Mouse (Mus musculus) mature B cell (primary cell): ENCODE data around the gene Pea15a.
"Not testable (repeated sequence)": the region's sequence is repeated elsewhere in the genome, so short reads cannot be mapped to it uniquely, and the experiment has no call there.

Experiments used
- in situ Hi-C: fragments of 300-500 bp; cut with MboI; formaldehyde crosslinking; loops from 2 replicates; pipeline ENCODE4 v1.14.3; 2019

Gene Pea15a

DNA sequence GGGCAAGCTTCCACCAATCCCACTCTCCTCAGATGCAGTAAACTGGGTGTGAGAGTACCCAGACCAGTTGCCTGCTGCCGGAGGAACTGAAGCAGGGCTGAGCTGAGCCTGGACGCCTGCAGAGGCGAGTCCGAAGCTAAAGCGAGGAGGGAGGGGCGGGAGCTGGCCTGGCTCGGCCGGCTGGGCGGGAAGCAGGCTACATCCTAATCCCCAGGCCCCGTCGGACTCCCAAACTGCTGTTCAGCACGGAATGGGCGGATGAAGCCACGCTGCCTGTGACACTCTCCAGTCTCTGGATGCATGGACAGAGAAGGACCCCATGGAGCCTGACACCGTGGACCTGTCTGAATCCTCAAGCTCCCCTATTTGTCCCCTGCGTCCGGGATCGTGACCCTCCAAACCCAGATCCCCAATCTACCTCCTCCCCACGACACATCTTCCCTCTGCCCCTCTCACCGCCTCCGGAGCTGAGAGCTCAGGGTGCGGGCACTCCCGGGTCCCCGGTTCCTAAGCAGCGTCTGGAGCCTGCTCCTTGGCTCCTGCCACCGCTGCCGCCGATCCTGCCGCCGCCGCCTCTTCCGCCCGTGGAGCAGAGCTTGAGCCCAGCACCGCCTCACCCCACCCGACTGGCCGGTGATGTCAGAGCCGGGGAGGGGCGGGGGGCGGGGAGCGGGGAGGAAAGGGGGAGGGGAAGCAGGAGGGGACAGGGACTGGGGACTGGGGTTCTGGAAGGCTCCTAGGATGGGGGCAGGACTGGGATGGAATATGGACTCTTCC lies at the start of gene Pea15a:
Gene Pea15a (minus strand): TSS at position 664 of the 777 bp plus-strand sequence.
- in situ Hi-C loops: no loop called here

DNA sequence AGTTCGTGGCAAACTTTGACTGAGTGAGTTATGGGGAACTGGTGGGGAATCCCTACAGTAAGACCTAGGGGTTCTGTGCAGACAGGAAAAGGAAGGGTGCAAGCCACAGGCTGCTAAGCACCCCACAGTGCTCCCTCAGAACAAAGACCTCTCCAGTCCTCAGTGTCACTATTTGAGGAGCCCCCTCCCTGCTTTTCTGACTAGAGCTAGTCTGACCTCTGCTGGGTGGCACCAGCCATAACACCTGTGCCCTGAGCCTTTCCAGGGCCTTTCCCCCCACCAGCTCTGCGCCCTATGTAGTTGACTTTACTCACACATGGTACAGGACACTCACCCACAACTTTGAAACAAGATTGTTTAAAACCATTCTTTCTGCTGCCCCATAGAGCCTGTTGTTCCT lies 41.1 kb upstream of the Pea15a start:
- in situ Hi-C loops: no loop called here

DNA sequence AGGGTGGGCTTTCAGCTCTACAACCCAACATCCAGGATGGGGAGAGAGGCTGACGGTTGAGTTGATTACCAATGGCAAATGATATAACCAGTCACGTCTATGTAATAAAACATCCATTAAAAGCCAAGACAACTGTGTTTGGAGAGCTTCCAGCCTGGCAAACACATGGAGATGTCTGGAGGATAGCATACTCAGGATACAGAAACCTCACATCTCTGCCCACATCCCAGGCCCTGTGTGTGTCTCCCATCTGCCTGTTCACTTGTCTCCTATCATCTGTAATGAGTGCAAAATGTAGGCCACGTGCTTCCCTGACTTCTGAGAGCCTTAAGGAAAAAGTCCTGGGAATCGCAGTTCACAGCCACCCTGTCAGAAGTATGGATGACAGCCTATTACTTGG lies 40.6 kb upstream of the Pea15a start:
- in situ Hi-C loops: no loop called here

DNA sequence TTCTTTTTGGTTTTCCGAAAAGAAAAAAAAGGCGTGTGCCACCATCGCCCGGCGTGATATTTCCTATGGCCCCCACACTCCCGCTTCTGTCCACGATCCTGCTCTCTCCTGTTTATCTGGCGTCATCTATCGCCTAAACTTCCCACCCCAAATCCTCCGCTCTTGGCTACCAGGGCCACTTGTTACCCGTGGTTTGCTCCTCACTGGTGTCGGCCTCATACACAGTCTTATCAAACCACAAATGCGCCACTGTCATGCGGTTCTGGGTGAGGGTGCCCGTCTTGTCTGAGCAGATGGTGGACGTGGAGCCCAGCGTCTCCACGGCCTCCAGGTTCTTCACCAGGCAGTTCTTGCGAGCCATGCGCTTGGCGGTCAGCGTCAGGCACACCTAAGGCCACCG lies 38.0 kb upstream of the Pea15a start:
- in situ Hi-C loops: not testable (repeated sequence)

DNA sequence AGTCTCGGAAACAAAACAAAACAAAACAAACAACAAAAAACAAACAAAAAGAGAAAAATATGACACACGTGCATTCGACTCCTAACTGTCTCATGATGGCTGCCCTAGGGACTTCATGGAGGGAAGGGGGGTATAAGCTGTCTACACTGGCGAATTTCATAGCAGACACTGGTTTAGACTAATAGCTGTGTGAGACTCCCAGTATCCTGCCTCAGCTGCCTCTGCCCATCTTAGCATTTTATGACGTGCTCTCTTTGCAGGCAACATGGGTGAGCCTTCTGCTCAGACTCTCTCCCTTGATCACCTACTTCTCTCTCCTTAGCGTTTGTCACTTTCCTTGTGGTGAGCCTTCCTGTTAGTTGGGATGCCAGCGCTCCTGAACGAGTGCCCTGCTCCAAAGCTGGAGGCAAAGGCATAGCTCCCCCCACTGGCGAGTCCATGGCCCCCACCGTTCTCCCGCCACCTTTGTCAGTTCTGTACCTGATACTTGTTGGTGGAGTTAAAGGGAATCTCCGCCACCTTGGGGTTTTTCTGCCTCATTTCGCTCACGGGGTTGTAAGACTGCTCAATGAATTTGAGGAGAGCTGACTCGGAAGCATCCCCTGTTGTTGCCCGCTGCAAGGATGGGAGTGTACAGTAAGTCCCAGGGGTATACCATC lies 37.1 kb upstream of the Pea15a start:
- in situ Hi-C loops: no loop called here

DNA sequence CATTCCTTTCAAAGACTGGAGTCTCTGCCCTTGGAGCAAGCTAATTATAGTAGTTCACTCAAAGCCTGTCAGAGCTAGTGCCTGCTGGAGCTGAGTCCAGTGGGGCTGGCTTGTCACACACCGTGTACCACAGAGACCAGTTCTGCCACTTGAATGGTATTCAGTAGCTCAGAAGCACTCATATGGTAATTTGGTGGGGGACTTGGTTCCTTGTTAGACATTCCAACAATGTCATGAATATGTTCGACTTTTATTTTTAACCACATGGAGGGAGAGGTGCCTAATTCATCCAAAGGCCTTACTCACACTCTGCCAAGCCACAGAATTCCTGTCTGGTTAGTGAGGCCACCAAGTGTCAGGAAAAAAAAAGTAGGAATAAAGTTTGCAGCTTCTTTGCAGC lies 35.8 kb upstream of the Pea15a start:
- in situ Hi-C loops: no loop called here

DNA sequence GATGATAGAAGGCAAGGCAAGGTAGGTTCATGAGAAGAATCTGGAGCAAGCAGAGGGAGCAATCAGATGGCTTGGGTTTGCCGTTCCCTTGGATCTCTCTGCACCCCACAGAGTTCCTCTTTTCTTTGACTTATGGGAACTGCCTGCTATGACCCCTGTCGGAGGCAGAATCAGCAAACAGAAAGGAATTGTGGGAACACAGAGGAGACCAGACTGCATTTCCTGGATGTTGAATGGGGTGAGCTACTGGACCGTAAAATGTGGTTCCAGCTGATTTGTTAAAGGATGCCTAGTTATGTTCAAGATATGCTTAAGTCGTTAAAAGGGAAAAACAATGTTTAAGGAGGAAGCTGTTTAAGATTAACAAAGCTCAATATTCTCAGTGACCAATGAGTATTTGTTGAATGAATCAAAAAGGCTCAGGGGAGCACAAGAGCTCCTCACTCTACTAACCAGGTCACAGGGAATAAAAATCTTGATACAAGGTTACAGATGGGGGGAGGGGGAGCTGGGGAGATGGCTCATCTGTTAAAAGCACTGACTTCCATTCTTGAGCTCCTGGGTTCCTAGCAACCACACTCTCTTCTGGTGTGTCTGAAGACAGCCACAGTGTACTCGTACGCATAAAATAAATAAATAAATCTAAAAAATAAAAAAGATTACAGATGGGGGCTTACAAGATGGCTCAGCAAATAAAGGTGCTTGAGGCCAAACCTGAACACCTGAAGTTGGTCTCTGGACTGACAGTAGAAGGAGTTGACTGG lies 34.5 kb upstream of the Pea15a start:
- in situ Hi-C loops: no loop called here

DNA sequence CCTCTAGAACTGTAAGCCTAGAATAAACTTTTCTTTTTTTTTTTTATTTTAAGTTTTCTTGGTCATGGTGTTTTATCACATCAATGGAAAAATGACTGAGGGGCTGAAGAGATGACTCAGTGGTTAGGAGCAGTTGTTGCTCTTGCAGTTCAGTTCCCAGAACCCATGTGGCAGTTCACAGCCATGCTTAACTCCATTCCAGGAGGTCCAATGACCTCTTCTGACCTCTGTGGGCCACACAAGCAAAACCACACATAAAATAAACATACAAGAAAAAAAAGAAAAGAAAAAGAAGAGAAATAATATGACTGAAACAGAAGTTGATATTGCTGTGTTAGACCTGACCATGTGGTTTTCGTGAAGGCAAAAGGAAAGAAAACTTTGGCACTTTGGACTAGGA lies 22.6 kb upstream of the Pea15a start:
- in situ Hi-C loops: no loop called here

DNA sequence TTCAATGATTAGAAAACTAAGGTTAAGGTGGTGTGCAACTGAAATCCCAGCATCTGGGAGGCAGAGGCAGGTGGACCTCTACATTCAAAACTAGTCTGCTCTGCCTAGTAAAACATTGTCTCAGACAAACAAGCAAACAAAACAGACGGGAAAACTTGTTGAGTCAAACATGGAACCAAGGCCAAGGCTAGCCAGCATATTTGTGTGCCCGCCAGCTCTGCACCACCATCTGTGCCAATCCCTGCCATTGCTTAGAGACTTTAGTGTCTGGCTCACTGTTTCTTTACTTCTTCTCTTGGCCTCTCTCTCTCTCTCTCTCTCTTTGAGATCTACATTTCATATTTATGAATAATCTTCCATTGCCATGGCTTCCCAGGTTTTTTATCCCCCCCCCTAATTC lies 21.6 kb upstream of the Pea15a start:
- in situ Hi-C loops: no loop called here

DNA sequence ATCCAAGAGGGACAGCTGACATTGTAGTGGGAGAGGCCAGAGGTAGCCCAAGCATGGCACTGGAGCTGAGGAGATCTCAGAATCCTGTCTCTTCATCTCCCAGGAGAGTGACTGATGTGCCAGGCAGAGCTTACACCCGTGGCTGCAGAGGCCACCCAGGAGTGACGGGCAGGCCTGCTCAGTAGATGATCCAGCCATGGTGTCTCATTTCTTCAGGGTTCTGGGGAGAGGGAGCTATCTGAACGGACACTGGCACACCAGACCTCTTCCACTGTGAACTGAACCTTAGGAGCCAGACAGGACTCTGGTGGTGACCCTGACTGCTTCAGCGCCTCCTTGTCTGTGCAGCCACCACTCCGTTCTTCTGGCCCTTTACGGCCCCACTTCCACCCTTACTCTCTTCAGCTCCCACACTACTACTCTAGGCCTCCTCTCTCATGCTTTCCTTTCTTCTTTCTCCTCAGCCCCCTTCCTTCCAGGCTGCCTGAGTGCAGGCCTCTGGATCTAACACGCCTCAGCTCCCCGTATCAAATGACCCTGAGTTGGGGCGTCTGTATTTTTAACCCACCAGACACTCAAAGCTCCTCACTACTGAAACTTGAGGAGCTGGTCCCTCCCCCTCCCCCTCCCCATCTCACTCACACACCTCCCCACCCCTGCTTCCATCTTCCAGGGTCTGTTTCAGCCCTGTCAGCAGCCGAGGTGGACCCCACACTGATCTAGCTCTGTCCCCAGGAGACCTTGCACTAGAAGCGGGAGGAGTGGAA lies 14.9 kb upstream of the Pea15a start:
- in situ Hi-C loops: no loop called here

DNA sequence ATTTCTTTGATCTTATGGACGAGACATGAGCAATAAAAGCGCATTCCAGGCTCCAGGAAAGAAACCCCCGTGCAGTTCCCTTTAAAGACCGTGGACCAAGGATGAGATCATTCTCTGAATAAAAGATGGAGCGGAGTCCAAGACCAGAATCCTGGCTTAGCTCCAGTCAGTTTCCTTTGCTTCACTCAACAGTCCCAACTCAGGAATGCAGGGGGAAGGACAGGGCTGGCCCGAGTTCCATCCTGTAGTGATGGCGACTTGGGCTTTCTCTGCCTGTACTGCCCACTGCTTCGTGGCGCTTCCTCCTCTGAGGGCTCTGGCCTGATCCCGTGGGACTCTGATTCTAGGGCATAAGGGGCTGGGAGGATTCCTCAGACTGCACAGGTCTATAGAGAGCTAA lies 13.8 kb upstream of the Pea15a start:
- in situ Hi-C loops: no loop called here

DNA sequence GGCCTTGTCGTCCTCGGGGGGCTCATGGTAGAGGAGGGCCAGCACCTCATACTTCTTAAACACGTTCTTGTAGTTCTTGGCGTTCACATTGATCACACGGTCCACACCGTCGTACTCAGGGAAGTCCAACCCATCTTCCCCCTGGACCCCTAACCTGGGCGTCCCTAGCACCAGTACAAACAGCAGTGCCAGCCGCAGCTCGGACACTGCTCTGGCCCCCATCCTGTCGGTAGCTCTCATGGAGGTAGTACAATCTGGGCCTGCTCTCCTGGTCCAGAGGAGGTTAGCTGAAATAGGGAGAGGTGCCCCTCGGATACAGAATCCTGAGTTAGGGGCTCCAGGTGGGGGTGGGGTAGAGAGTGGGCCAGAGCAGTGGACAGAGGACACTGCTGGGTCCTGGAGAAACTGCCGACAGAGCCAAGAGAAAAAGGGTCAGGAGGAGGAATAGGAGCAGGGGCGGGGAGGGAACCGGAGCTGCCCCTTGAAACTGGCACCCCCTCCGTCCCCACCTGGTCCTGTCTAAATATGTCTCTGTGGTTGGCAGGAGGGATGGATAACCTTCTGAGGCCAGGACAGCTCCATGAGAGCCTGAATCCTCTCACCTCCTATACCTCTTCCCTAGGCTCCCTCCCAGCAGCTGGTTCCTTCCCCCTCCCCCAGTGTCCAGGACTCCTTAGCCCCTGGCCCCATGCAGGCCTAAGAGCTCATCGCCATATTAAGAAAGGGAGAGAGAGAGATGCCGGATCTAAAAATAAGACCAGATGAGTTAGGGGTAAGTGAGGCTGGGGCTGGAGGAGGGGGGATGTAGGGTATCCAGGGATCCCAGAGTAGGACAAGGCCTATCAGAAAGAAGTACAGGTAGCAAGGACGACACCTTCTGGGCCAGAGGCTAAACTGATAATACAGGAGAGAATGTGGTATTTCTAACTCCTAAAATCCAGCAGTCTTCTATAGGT lies 13.1 kb upstream of the Pea15a start, which contains the start of gene Casq1:
Gene Casq1 (minus strand): TSS at position 418 of the 956 bp plus-strand sequence.
- in situ Hi-C loops: no loop called here

DNA sequence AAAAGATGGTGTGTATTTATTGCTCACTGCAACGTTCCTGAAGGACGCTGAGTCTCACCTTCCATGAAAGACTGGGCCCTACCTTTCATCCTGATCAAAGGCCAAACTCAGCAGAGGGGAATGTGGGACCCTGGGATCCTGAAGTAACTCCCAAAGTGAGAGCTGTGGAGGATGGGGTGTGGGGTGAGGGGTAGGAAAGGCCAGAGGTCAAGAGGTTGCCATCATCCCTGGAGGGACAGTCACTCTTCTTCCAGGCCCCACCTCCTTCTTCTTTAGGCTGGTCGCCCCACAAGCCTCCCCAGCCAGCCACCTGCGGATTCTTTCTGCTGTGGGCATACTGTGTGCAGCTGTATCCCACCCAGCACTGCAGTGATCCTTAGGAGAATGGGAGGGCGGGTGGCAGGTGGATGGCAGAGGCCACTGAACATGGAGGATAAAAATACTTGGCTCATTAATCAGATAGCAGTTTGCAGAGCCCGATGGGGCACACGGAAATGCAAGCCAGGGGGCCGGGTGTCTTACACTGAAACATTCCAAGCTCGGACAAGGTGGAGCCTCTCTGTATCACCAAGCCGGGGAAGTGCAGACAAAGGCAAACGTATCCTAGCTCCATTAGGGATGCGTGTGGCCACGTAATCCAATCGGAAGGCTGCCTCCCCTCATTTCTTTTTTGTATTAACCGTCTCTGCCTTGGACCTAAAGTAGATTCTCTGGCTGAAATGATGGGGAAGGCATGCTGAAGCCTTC lies 11.7 kb upstream of the Pea15a start:
- in situ Hi-C loops: no loop called here

DNA sequence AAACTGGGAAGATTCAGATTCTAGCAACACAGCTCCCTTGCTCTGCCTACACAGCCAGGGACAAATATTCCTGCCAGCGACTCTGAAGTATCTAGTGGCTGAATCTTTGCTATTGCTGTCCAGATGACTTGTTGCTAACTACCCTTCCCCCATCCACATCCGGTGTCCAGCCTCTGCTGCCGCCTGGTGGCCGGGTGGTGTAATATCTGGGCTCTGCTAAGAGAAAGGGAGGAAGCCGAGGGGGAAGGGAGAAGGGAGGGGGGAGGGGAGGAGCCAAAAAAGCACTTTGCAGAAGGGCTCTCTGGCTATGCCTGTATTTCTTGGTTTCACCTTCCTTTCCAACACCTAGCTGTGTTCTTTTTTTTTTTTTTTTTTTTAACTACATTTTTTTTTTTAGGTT lies 10.5 kb upstream of the Pea15a start:
- in situ Hi-C loops: no loop called here

DNA sequence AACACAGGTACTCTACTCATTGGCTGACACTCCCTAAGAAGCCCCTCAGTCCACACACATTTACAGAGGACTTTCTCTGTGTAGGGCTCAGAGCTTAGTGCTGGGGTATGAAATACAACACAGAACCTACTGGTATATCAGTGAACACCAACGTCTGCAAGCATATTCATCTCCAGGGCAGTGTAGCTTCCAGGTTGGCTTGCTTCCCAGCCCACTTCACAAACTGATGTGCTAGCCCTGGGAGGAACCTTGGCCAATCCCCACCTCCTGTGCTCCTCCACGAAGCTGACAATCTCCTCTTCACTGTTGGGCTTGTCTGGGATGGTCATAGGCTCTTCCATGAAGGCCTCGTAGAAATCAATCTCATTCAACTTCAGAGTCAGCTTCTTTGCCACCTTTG lies 8.1 kb upstream of the Pea15a start:
- in situ Hi-C loops: no loop called here

DNA sequence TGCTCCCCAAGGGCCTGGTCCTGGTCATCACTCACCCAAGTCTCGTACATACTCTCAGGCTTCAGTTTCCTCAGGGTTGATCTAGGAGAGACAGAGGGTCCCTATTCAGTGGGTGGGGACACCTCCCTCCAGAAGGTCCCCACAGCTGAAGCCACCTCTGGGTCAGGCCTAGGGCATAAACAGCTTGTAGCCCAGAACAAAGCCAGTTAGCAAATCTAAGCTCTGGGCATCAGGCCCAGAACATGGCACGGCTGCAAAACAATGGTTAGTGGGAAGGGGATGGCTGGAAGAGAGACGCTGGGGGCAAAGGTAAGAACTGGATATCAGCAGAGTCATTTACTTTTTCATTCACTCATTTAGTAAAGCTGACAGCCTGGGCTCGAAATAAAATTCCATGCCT lies 7.2 kb upstream of the Pea15a start:
- in situ Hi-C loops: no loop called here

DNA sequence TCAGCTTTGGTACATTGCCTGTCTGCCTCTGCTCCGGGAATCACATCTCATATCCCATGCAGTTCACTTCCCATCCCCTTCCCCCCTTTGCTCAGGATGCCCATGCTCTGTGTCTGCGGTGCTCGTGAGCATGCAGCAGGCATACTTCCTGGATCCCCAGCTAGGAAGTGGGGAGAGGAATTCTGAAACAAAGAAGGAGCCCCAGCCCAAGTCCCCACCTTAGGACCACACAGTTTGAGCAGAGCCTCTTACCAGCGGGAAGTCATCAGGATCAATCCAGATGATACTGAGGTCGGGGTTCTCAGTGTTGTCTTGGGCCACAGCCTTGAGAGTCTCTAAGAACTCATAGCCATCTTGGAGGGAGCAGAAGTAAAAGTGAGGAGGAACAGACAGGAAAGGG lies 6.2 kb upstream of the Pea15a start:
- in situ Hi-C loops: no loop called here

DNA sequence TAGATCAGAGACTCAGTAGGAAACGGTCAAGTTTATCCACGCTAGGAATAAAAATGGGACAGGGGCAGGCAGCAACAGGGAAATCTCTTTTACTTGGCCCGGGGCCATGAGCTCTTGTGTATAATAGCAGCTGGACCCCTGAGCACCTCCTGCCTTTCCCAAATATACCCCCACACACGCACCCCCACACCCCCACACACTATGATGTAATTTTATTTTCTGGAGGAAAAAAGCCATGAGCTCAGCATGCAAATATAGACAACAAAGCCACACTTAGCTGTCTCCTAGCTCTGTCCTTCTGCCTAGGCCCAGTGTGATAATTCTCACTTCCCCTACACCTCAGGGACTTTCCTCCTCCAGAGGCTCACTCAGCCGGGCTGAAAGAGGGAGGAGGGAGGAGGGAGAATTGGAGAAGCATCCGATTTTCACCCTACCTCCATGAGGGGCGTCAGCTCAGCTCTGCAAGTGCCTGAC lies 544 bp upstream of the Pea15a start:
- in situ Hi-C loops: no loop called here

DNA sequence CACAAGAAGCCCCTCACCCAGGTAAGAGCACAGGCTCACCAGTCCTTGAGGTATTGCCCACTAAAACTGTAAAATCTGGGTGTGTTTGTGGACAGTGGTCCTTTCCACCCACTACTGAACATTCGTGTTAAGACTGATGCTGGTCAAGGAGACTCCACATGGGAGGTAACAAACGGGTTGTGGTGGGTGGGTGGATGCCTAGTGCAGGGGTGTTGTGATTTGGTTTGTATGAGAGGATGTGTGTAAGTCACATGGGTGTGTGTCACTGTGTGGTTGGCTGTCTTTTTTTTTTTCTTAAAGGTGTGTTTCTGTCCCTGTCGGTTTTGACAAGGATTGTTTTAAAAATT lies 890 bp downstream of the Pea15a start:
- in situ Hi-C loops: no loop called here
